Comparison of ENCODE assay signal across 16 mouse cellular contexts in genomic region chr11:44725732-44726131, GRCm38 (mm10).
"Had no signal": no experiment of that assay in that cellular context is flagged by ENCODE, and none has a peak within 500 bp of the region (broad histone marks: within the 10 kb centered on the region; RNA-seq: fewer than 3 reads in every experiment).

No protein-coding gene starts in this region.

- H3K27ac ChIP-seq: kidney, embryonic 15.5 days; liver, embryonic 14.5 days; midbrain, embryonic 12.5 days; midbrain, embryonic 15.5 days; neural tube, embryonic 12.5 days; neural tube, embryonic 15.5 days had no signal

- H3K4me2 ChIP-seq: kidney, embryonic 15.5 days; liver, embryonic 11.5 days; lung, embryonic 14.5 days; midbrain, embryonic 12.5 days; midbrain, embryonic 15.5 days; neural tube, embryonic 12.5 days; neural tube, embryonic 15.5 days had no signal

- H3K4me1 ChIP-seq: megakaryocyte, embryonic 14.5 days; midbrain, embryonic 12.5 days; midbrain, embryonic 15.5 days had no signal

- H3K36me3 ChIP-seq: kidney, embryonic 15.5 days; midbrain, embryonic 12.5 days; midbrain, embryonic 15.5 days; neural tube, embryonic 12.5 days; neural tube, embryonic 15.5 days had no signal

- H3K4me3 ChIP-seq: kidney, embryonic 15.5 days; megakaryocyte, embryonic 14.5 days; midbrain, embryonic 12.5 days; midbrain, embryonic 15.5 days; neural tube, embryonic 12.5 days; neural tube, embryonic 15.5 days had no signal

- H3K9ac ChIP-seq: kidney, embryonic 15.5 days; liver, embryonic 14.5 days; liver, postnatal 0 days; lung, embryonic 14.5 days; midbrain, embryonic 12.5 days; midbrain, embryonic 15.5 days; neural tube, embryonic 12.5 days; neural tube, embryonic 15.5 days had no signal

- DNase-seq: kidney, adult 11 months; kidney, adult 8-10 months; kidney, postnatal 10 days; kidney, postnatal 36 days; liver, postnatal 0 days; lung, embryonic 14.5 days; thymus, adult 2 months; thymus, postnatal 25 days had no signal

- H3K9me3 ChIP-seq: kidney, embryonic 15.5 days; megakaryocyte, embryonic 14.5 days; midbrain, embryonic 12.5 days; midbrain, embryonic 15.5 days; neural tube, embryonic 12.5 days; neural tube, embryonic 15.5 days had no signal

- H3K27me3 ChIP-seq: kidney, embryonic 15.5 days; midbrain, embryonic 12.5 days; midbrain, embryonic 15.5 days; neural tube, embryonic 12.5 days; neural tube, embryonic 15.5 days had no signal
